Mouse (Mus musculus) intestine, postnatal 0 days (tissue): ENCODE measurements around the gene Inpp1. TPM values are rescaled to one million over a fixed set of nuclear protein-coding genes. Genes with fewer than 3 reads are reported as not detected.

Source experiments
- ATAC-seq: fragments of 200-750 bp; cut with Nextera tagmentation; 2 replicates; pipeline ENCODE4 v1.8.0; 2017; ENCODE audit warnings: mild to moderate bottlenecking, moderate TSS enrichment, moderate library complexity
- H3K27ac ChIP-seq: fragments of 300-500 bp; sonication (generic); 2 replicates; pipeline ENCODE4 v1.5.1; 2014; ENCODE audit warnings: mild to moderate bottlenecking, low read depth, low read length, moderate library complexity
- H3K27me3 ChIP-seq: fragments of 300-500 bp; sonication (generic); replicated peaks from 2 replicates; pipeline ENCODE4 v1.6.1; 2014; ENCODE audit warnings: low read length, mixed read lengths; ENCODE audit not compliant: control insufficient read depth, insufficient read depth
- H3K36me3 ChIP-seq: fragments of 300-500 bp; sonication (generic); 2 replicates; pipeline ENCODE4 v1.6.1; 2014; ENCODE audit warnings: mild to moderate bottlenecking, moderate library complexity; ENCODE audit not compliant: control insufficient read depth, insufficient read depth
- H3K4me1 ChIP-seq: fragments of 300-500 bp; sonication (generic); replicated peaks from 2 replicates; pipeline ENCODE4 v1.6.1; 2014; ENCODE audit warnings: antibody characterized with exemption, low read length, mixed read lengths; ENCODE audit not compliant: control insufficient read depth, insufficient read depth
- H3K4me2 ChIP-seq: fragments of 300-500 bp; sonication (generic); replicated peaks from 2 replicates; pipeline ENCODE4 v1.6.1; 2014; ENCODE audit warnings: low read depth, mild to moderate bottlenecking, moderate library complexity
- H3K4me3 ChIP-seq: fragments of 300-500 bp; sonication (generic); 2 replicates; pipeline ENCODE4 v1.5.1; 2014; ENCODE audit warnings: low read depth, low read length
- H3K9ac ChIP-seq: fragments of 300-500 bp; sonication (generic); 2 replicates; pipeline ENCODE4 v1.6.1; 2014; ENCODE audit warnings: mild to moderate bottlenecking, low read depth, low read length
- H3K9me3 ChIP-seq: fragments of 300-500 bp; sonication (generic); 2 replicates; pipeline ENCODE4 v1.6.1; 2016; ENCODE audit warnings: mixed run types; ENCODE audit not compliant: control insufficient read depth
- CTCF ChIP-seq: sonication (generic); IDR thresholded peaks from 2 replicates; pipeline ENCODE4 v1.5.1; 2016; ENCODE audit warnings: low read depth, mild to moderate bottlenecking, control low read depth, antibody characterized with exemption, moderate library complexity
- WGBS: fragments of 180-500 bp; shearing (Covaris S2); extraction: QIAGEN DNeasy Blood & Tissue Kit; methylation state at CpG from one replicate; pipeline ENCODE4 v1.1.7; 2014; 5-methylcytosine and 5-hydroxymethylcytosine counted together
- polyA plus RNA-seq: library from polyadenylated mRNA; unstranded; fragments of >200 nt; fragmentation: Nextera tagmentation; extraction: Ambion mirVana; gene quantifications from 2 replicates; pipeline ENCODE4 v1.2.1, GENCODE M21; 2015

Gene Inpp1
- polyA plus RNA-seq, 1 experiment from 2014 or later: 25.0 TPM

DNA sequence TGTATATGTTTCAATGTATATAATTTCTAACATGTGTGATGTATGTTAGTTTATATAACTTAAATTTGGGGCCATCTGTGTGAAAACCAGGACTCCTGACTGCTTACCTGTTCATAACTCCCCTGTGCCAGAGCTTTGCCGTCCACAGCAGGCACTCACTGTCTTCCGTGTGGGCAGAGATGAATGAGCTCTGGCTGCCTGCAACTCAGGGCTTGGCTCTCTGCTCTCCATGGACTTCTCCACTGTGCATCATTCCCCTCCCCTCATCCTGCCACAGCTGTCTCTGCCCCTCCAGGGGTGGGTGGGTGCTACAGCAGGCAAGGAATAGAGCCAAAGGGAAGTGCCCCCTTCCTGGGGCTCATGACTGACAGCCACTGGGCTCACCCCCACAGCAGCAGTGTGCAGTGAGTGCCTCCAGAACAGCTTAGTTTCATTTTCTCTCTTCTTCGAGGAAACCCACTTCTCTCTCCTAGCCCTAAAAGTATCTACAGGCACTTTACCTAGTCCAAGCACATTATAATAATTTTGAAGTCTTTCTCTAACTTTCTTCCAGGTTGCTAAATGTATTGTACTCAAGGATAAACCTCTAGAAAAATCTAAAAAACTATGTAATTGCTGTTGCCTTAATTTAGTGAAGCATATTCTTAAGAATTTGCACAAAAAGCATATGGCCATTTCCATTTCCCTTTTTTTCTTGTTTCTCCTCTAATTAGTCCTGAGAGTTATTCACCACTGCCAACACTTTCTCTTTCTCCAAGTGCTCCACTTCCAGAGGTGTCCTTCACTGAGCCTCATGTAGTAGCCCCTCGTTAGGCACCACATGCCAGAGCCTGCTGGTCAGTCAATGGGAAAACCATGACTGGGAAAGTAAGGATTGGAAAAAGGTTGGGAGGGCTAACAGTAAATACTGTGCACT lies 53.3 kb downstream of the Inpp1 start:
- Histone ChIP-seq H3K36me3 (no peaks in the 10 kb centered on the region), H3K27me3 (no peaks in the 10 kb centered on the region), H3K4me2 (0 out of 2 replicates have a peak overlapping the region, but pooled peaks have one; percentile 27), H3K4me3 (no peak overlapping the region), H3K9ac (no peak overlapping the region), H3K27ac (no peak overlapping the region; the same call in 1 of the 2 replicates), H3K9me3 (no peaks in the 10 kb centered on the region), H3K4me1 (no peaks in the 10 kb centered on the region)
- no peak for ATAC-seq
- 54% methylated on average over 4 of the region's 4 CpGs for WGBS
- TF ChIP-seq CTCF: no peak

DNA sequence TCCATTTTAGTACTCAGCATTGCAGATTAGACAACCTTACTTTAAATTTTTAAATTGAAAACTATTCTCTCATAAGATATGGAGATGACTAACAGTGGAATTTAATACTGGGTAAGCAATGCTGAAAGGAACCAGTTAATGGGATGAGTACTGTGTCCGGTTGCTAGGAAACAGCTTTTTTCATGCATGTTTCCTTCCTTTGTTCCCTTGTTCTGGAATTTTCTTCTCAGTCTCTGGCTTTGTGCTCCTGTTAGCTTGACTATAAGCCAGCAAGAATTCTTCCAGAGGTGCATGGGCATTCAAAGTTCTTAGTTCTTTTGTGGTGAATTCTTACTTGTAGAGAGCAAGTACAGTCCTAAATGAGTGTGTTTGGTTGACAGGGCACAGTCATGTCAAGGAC lies 59.3 kb downstream of the Inpp1 start:
- TF ChIP-seq CTCF: no peak
- Histone ChIP-seq H3K4me2 (no peak overlapping the region), H3K9ac (no peak overlapping the region), H3K9me3 (no peaks in the 10 kb centered on the region), H3K4me3 (no peak overlapping the region), H3K27ac (no peak overlapping the region), H3K36me3 (no peaks in the 10 kb centered on the region), H3K27me3 (no peaks in the 10 kb centered on the region), H3K4me1 (no peaks in the 10 kb centered on the region)
- no peak for ATAC-seq
- 92% methylated on average over 1 of the region's 1 CpGs for WGBS

DNA sequence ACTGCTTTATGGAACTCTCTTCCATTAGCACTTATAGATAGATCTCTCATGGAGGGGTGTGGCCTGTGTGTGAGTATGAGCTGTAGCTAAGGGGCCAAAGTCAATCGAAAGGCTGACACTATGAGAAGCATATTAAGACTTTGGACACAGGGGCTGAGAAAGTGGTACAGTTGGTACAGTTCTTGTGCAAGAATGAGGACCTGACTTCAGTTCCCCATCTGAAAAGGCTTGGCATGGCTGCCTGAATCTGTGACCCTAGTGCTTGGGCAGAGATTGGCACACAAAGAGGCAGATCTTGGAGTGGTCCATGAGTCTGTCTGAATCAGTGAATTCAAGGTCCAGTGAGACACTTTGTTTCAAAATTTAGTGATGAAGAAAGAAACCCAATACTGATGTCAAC lies 63.2 kb downstream of the Inpp1 start:
- no peak overlapping the region for H3K4me2 ChIP-seq
- H3K4me3 ChIP-seq: no peak overlapping the region
- H3K9me3 ChIP-seq: no peaks in the 10 kb centered on the region
- no peaks in the 10 kb centered on the region for H3K4me1 ChIP-seq
- H3K9ac ChIP-seq: no peak overlapping the region
- WGBS: 62% methylated on average over 1 of the region's 1 CpGs
- no peaks in the 10 kb centered on the region for H3K36me3 ChIP-seq
- no peak for TF ChIP-seq CTCF
- H3K27ac ChIP-seq: no peak overlapping the region
- no peaks in the 10 kb centered on the region for H3K27me3 ChIP-seq
- peak; percentile 84 for ATAC-seq

DNA sequence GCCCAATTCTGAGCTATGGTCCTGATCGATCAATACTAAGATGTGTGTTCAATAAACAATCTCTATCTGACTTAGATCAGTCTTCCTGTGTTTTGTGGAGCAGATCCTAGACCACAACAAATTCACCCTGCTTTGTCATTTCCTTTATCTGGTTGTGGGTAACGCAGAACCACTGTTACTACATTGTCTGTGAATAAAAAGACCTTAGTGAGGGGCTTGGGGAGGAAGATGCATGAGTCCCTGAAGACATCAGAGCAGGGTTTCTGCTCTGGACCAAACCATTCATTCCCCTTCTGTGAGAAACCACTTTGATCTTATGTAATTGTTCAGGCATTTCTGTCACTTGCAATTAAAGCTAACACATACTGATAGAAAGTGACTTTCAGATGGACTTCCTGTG lies 63.7 kb downstream of the Inpp1 start:
- Histone ChIP-seq H3K27me3 (no peaks in the 10 kb centered on the region), H3K9me3 (no peaks in the 10 kb centered on the region), H3K36me3 (no peaks in the 10 kb centered on the region), H3K9ac (no peak overlapping the region), H3K4me2 (no peak overlapping the region), H3K27ac (no peak overlapping the region), H3K4me1 (no peaks in the 10 kb centered on the region), H3K4me3 (no peak overlapping the region)
- ATAC-seq: no peak
- TF ChIP-seq CTCF: no peak
- WGBS: 91% methylated on average over 2 of the region's 2 CpGs

GRCm38 (mm10) chr1:52752706-52753105 lies 64.8 kb downstream of the Inpp1 start:
- no peak for TF ChIP-seq CTCF
- Histone ChIP-seq H3K9ac (no peak overlapping the region), H3K4me3 (no peak overlapping the region), H3K36me3 (no peaks in the 10 kb centered on the region), H3K4me1 (no peaks in the 10 kb centered on the region), H3K27me3 (no peaks in the 10 kb centered on the region), H3K9me3 (no peaks in the 10 kb centered on the region), H3K27ac (no peak overlapping the region), H3K4me2 (no peak overlapping the region)
- WGBS: 68% methylated on average over 3 of the region's 3 CpGs
- ATAC-seq: no peak

DNA sequence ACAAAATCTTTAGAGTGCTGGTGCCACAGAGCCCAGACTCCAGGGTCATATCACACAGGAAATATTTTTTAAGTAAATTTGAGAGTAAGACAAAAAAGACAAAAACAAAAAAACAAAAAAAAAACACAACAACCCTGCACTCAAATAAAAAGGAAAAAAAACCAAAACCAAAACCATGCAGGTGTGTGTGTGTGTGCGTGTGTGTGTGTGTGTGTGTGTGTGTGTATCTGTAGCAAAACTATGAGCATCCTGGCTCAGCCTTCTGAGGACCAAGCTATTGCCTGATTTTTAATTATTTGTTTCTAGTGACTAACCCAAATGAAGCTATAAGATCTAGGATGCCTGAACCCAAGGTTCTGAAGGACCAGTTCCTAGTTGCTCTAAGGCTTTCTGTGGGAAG lies 65.9 kb downstream of the Inpp1 start:
- Histone ChIP-seq H3K27me3 (no peaks in the 10 kb centered on the region), H3K27ac (no peak overlapping the region), H3K4me2 (no peak overlapping the region), H3K4me3 (no peak overlapping the region), H3K36me3 (no peaks in the 10 kb centered on the region), H3K9ac (no peak overlapping the region), H3K4me1 (no peaks in the 10 kb centered on the region), H3K9me3 (no peaks in the 10 kb centered on the region)
- ATAC-seq: no peak
- no peak for TF ChIP-seq CTCF
- WGBS: 96% methylated on average over 1 of the region's 1 CpGs
